Mouse (Mus musculus): Measurements from ENCODE around the gene 4430402I18Rik. TPM values are rescaled to one million over a fixed set of nuclear protein-coding genes. Genes with fewer than 3 reads are reported as not detected.

The 4430402I18Rik gene
- polyA plus RNA-seq, 1 experiment from 2014 or later, result 0.63 TPM

- DNase-seq (ENCODE audit: low read depth, low spot score) (no peak), ATAC-seq (no peak)
- H3K27me3 ChIP-seq, result peaks cover 72% of the 10 kb centered on the region
- TF ChIP-seq CTCF (IDR thresholded peaks at IDR 0.05), result no peak
- CTCF ChIA-PET, result interaction anchor here (1.4 kb wide), 1 partner anchor 10 kb away, joined by 4 read pairs; no protein-coding TSS in a partner anchor
- in situ Hi-C loops (cut with MboI; ENCODE audit: low pct_unique_long_range_greater_than_20kb), result no loop called here
- POLR2A ChIA-PET, result interaction anchor here (0.7 kb wide), 1 partner anchor 8 kb away, joined by 4 read pairs; no protein-coding TSS in a partner anchor
These were observed 88.1 kb downstream of the 4430402I18Rik start for GRCm38 (mm10) chr19:28879476-28879875.

DNA sequence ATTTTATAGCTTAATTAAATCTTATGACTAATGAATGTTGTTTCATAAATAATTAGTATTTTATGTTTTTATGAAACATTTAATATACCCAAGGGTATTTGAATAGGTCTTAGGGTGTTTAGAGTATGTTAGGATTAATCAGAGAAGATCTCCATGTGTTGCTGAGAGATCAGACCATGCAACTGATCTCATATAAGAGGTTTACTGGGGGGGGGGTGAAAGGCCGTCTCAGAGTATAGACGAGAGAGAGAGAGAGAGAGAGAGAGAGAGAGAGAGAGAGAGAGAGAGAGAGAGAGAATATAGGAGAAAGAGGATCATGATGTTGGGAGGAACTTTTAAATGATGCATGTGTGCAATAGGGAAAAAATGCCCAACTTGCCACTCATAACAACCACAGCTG is 97.2 kb downstream of the 4430402I18Rik start:
- H3K27me3 ChIP-seq, result peaks cover 64% of the 10 kb centered on the region
- no peak for TF ChIP-seq CTCF (IDR thresholded peaks at IDR 0.05)
- no peak for DNase-seq (ENCODE audit: low read depth, low spot score)
- in situ Hi-C loops (cut with MboI; ENCODE audit: low pct_unique_long_range_greater_than_20kb), result no loop called here
- ATAC-seq, result no peak
- ChIA-PET POLR2A (interaction anchor here (0.7 kb wide), 1 partner anchor 16 kb away, joined by 8 read pairs; no protein-coding TSS in a partner anchor), CTCF (no interaction called here)

GRCm38 (mm10) chr19:28869251-28869855 is 98.2 kb downstream of the 4430402I18Rik start:
- H3K27me3 ChIP-seq, result peaks cover 58% of the 10 kb centered on the region
- in situ Hi-C loops (cut with MboI; ENCODE audit: low pct_unique_long_range_greater_than_20kb), result no loop called here
- CTCF ChIA-PET, result no interaction called here

GRCm38 (mm10) chr19:28865501-28865900 is 102.1 kb downstream of the 4430402I18Rik start:
- ATAC-seq (no peak), DNase-seq (ENCODE audit: low read depth, low spot score) (no peak)
- CTCF ChIA-PET, result no interaction called here
- in situ Hi-C loops (cut with MboI; ENCODE audit: low pct_unique_long_range_greater_than_20kb), result no loop called here
- peaks cover 25% of the 10 kb centered on the region for H3K27me3 ChIP-seq
- TF ChIP-seq CTCF (IDR thresholded peaks at IDR 0.05), result no peak
- POLR2A ChIA-PET, result no interaction called here

More at GRCm38 (mm10) chr19:28869251-28869855, 98.2 kb downstream of the 4430402I18Rik start:
- DNase-seq (ENCODE audit: low read depth, low spot score), result no peak
- POLR2A ChIA-PET, result no interaction called here
- no peak for TF ChIP-seq CTCF (IDR thresholded peaks at IDR 0.05)
- ATAC-seq, result no peak

DNA sequence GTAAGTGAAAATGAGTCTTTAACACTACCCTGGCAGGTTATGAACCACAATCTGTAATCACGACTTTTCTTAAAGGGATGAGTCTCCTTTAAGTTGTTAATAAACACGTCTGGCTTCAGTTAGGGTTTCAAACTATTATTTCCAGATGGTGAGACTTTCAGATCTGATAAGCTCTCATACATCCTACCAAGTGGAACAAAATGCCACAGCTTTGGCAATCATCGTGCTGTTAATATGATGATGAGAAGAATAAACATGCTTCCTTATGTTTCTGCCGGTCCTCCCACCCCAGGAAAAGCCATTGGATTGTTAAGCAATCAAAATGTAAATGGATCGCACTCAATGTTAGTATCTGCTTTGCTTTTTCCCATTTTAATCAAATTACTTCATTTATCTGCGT is 102.6 kb downstream of the 4430402I18Rik start:
- in situ Hi-C loops (cut with MboI; ENCODE audit: low pct_unique_long_range_greater_than_20kb), result no loop called here
- TF ChIP-seq CTCF (IDR thresholded peaks at IDR 0.05), result no peak
- peaks cover 24% of the 10 kb centered on the region for H3K27me3 ChIP-seq
- DNase-seq (ENCODE audit: low read depth, low spot score) (no peak), ATAC-seq (no peak)
- POLR2A ChIA-PET, result no interaction called here
- CTCF ChIA-PET, result interaction anchor here (1.1 to 1.3 kb wide), 2 partner anchors 20 to 88 kb away, joined by 3 to 4 read pairs; no protein-coding TSS in a partner anchor

DNA sequence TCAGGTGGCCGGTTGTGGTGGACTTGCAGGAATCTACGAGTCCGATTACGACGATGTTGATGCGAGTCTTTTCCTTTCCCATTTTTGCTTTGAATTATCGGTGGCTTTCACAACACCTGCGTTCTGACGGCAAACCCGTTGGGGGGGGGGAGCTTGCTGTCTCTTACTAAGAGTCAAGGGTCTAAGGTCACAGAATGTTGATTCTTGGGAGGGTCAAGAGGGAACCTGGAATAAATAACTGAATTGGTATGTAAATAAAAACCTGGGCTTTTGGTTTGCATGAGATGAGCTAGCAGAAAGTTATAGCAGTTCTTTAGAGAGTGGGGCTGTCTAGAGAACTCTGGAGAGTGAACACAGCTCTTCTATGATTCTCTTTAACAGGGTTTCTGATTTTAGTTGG is 104.0 kb downstream of the 4430402I18Rik start:
- H3K27me3 ChIP-seq, result peaks cover 13% of the 10 kb centered on the region

DNA sequence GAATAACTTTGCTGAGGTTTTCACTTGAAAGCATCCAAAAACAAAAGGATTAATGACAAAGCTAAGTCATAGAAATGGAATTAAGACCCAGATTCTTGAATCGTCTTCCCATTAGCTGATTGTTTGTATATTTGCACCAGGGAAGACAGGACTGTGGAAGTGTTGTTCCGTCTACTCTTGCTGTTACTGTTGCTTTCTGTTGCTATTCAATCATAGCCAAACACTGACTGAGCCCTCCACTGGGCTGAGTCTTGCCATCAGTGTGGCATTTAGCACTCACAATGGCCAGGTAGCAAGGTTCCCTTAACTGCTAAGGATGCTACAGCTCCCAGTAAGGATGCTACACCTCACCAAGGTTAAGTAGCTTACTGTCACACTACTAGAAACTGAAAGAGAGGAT is 107.4 kb downstream of the 4430402I18Rik start:
- ChIA-PET POLR2A (no interaction called here), CTCF (interaction anchor here (1.5 kb wide), 1 partner anchor 17 kb away, joined by 3 read pairs; no protein-coding TSS in a partner anchor)
- peaks cover under 1% of the 10 kb centered on the region for H3K27me3 ChIP-seq
- no peak for TF ChIP-seq CTCF (IDR thresholded peaks at IDR 0.05)
- DNase-seq (ENCODE audit: low read depth, low spot score) (peak; percentile 4), ATAC-seq (peak; percentile 57)
- in situ Hi-C loops (cut with MboI; ENCODE audit: low pct_unique_long_range_greater_than_20kb), result no loop called here

More for the DNA sequence above, 104.0 kb downstream of the 4430402I18Rik start:
- in situ Hi-C loops (cut with MboI; ENCODE audit: low pct_unique_long_range_greater_than_20kb), result no loop called here
- no peak for DNase-seq (ENCODE audit: low read depth, low spot score)
- TF ChIP-seq CTCF (IDR thresholded peaks at IDR 0.05), result no peak
- POLR2A ChIA-PET, result interaction anchor here (0.6 kb wide), 1 partner anchor 157 kb away, joined by 4 read pairs; no protein-coding TSS in a partner anchor
- no peak for ATAC-seq
- CTCF ChIA-PET, result interaction anchor here (1.1 to 1.3 kb wide), 3 partner anchors 11 to 86 kb away, joined by 3 to 4 read pairs (median 3); no protein-coding TSS in a partner anchor

DNA sequence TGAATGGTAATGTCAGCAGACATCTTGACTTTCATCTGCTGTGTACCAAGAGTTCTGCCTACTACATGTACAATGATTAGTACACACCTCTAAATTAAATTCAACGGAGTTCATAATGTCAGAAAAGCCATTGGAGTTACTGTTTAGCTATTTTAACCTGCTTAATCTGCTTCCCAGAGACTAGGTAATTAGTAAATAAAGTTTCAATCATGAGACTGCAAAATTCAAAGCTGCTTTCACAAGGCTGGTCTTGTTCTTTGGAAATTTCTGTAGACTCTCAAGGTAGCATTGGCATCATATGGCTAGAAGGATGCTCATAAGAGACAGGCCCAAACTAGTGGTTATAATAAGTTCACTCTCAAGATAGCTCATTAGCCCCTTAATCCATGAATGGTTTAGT is 112.8 kb downstream of the 4430402I18Rik start:
- ChIA-PET CTCF (no interaction called here), POLR2A (interaction anchor here (0.6 to 1.2 kb wide), 3 partner anchors 16 to 32 kb away, joined by 3 to 8 read pairs (median 3); no protein-coding TSS in a partner anchor)
- DNase-seq (ENCODE audit: low read depth, low spot score) (no peak), ATAC-seq (no peak)
- H3K27me3 ChIP-seq, result peaks cover 15% of the 10 kb centered on the region
- TF ChIP-seq CTCF (IDR thresholded peaks at IDR 0.05), result no peak
- in situ Hi-C loops (cut with MboI; ENCODE audit: low pct_unique_long_range_greater_than_20kb), result no loop called here

DNA sequence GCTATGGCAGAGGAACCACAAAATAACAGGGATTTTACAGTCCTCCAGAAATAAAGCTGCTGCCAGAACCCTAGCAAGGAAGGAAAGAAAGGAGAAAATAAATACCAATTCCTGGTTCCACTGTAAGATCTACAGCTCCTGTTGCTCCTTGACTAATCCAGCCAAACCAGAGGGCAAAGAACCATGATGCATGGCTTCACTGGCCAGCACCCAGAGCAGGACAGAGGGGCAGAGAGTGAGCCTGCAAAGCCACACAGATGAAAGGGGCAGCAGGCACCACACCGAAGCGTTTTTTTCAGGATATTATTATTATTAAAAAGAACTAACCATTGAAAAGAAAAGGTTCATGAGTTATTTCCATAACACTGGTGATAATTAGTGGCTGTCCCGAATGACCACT is 115.6 kb downstream of the 4430402I18Rik start:
- no peak for TF ChIP-seq CTCF (IDR thresholded peaks at IDR 0.05)
- CTCF ChIA-PET, result no interaction called here
- in situ Hi-C loops (cut with MboI; ENCODE audit: low pct_unique_long_range_greater_than_20kb), result no loop called here
- POLR2A ChIA-PET, result no interaction called here
- H3K27me3 ChIP-seq, result peaks cover 27% of the 10 kb centered on the region
- ATAC-seq (no peak), DNase-seq (ENCODE audit: low read depth, low spot score) (no peak)

GRCm38 (mm10) chr19:28850510-28850909 is 117.1 kb downstream of the 4430402I18Rik start:
- TF ChIP-seq CTCF (IDR thresholded peaks at IDR 0.05), result no peak
- in situ Hi-C loops (cut with MboI; ENCODE audit: low pct_unique_long_range_greater_than_20kb), result no loop called here
- ATAC-seq, result no peak
- peaks cover 34% of the 10 kb centered on the region for H3K27me3 ChIP-seq
- no peak for DNase-seq (ENCODE audit: low read depth, low spot score)
- CTCF ChIA-PET, result interaction anchor here (1.1 kb wide), 1 partner anchor 16 kb away, joined by 3 read pairs; no protein-coding TSS in a partner anchor
- POLR2A ChIA-PET, result no interaction called here

GRCm38 (mm10) chr19:28844946-28845710 is 122.5 kb downstream of the 4430402I18Rik start:
- DNase-seq (ENCODE audit: low read depth, low spot score) (no peak), ATAC-seq (no peak)
- no peak for TF ChIP-seq CTCF (IDR thresholded peaks at IDR 0.05)
- ChIA-PET POLR2A (no interaction called here), CTCF (no interaction called here)
- H3K27me3 ChIP-seq, result peaks cover 52% of the 10 kb centered on the region
- in situ Hi-C loops (cut with MboI; ENCODE audit: low pct_unique_long_range_greater_than_20kb), result no loop called here

Other genes starting within 250 kb of the 4430402I18Rik start
- gene Slc1a1, start 132.8 kb downstream of the 4430402I18Rik start, polyA plus RNA-seq (2021), result 0.91 TPM
- 16.8 TPM for gene Plpp6, start 3.8 kb downstream of the 4430402I18Rik start, polyA plus RNA-seq (2021)
- gene Cdc37l1, start 22.6 kb upstream of the 4430402I18Rik start, polyA plus RNA-seq (2021), result 49.8 TPM
- 112 TPM for gene Ak3, start 80.2 kb upstream of the 4430402I18Rik start, polyA plus RNA-seq (2021)
- 21.7 TPM for gene Rcl1, start 133.6 kb upstream of the 4430402I18Rik start, polyA plus RNA-seq (2021)

All from Patski (cell line).